Mouse (Mus musculus) liver, embryonic 15.5 days (tissue): ENCODE measurements around the gene AA986860. TPM values are rescaled to one million over a fixed set of nuclear protein-coding genes. Genes with fewer than 3 reads are reported as not detected.

Experiments
- ATAC-seq: fragments of 200-750 bp; cut with Nextera tagmentation; 2 replicates; pipeline ENCODE4 v1.8.0; 2017; ENCODE audit warnings: moderate number of reproducible peaks, mild to moderate bottlenecking, moderate library complexity; ENCODE audit not compliant: insufficient read depth
- H3K27ac ChIP-seq: fragments of 300-500 bp; sonication (generic); replicated peaks from 2 replicates; pipeline ENCODE4 v1.5.1; 2015; ENCODE audit warnings: mild to moderate bottlenecking, inconsistent platforms
- H3K27me3 ChIP-seq: fragments of 300-500 bp; sonication (generic); 2 replicates; pipeline ENCODE4 v1.6.1; 2015; ENCODE audit warnings: mild to moderate bottlenecking, inconsistent platforms
- H3K36me3 ChIP-seq: fragments of 300-500 bp; sonication (generic); replicated peaks from 2 replicates; pipeline ENCODE4 v1.6.1; 2015; ENCODE audit warnings: moderate library complexity, mild to moderate bottlenecking, inconsistent platforms
- H3K4me1 ChIP-seq: fragments of 300-500 bp; sonication (generic); replicated peaks from 2 replicates; pipeline ENCODE4 v1.6.1; 2015; ENCODE audit warnings: inconsistent platforms
- H3K4me2 ChIP-seq: fragments of 300-500 bp; sonication (generic); 2 replicates; pipeline ENCODE4 v1.6.1; 2015; ENCODE audit warnings: moderate library complexity, mild to moderate bottlenecking, inconsistent platforms
- H3K4me3 ChIP-seq: fragments of 300-500 bp; sonication (generic); replicated peaks from 2 replicates; pipeline ENCODE4 v1.5.1; 2015; ENCODE audit warnings: mild to moderate bottlenecking, inconsistent platforms
- H3K9ac ChIP-seq: fragments of 300-500 bp; sonication (generic); 2 replicates; pipeline ENCODE4 v1.6.1; 2015; ENCODE audit warnings: moderate library complexity, mild to moderate bottlenecking, inconsistent platforms
- H3K9me3 ChIP-seq: fragments of 300-500 bp; sonication (generic); replicated peaks from 2 replicates; pipeline ENCODE4 v1.6.1; 2016; ENCODE audit warnings: inconsistent platforms
- WGBS: fragments of 180-500 bp; shearing (Covaris S2); methylation state at CpG from one replicate; pipeline ENCODE4 v1.1.7; 2015; ENCODE audit warnings: mixed read lengths; ENCODE audit not compliant: insufficient replicate concordance; 5-methylcytosine and 5-hydroxymethylcytosine counted together
- polyA plus RNA-seq: library from polyadenylated mRNA; unstranded; fragments of >200 nt; fragmentation: Nextera tagmentation; extraction: Ambion mirVana; gene quantifications from 2 replicates; pipeline ENCODE4 v1.2.1, GENCODE M21; 2015

The AA986860 gene
- polyA plus RNA-seq, 1 experiment from 2014 or later: 7.4 TPM

DNA sequence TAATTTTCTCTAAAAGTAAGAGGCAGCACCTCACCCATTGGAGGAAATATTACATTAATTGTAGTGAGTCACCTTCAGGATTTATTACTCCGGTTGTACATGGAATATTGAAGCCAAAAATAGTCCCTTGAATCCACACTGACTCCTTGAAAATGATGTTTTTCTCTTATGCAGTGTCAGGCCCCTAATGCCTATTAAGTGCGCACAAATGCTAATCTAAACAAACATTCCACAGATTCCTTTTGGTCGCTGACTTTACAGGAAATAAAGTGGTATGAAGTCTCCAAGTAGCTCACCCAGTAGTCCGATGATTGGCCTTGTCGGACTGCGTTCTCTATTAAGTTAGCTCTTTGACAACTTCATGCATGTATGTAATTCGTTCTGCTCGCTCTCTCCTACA, 3.1 kb downstream of the AA986860 start:
- H3K9me3 ChIP-seq: no peaks in the 10 kb centered on the region
- H3K27ac ChIP-seq: peak overlapping the region; percentile 89; the same call in 1 of the 2 replicates
- 0 out of 2 replicates have a peak overlapping the region, but pooled peaks have one; percentile 64 for H3K4me3 ChIP-seq
- H3K9ac ChIP-seq: 0 out of 2 replicates have a peak overlapping the region, but pooled peaks have one; percentile 10
- 82% methylated on average over 8 of the region's 8 CpGs for WGBS
- no peaks in the 10 kb centered on the region for H3K27me3 ChIP-seq
- H3K4me2 ChIP-seq: peak overlapping the region; percentile 80
- H3K4me1 ChIP-seq: peaks cover 96% of the 10 kb centered on the region
- ATAC-seq: no peak
- H3K36me3 ChIP-seq: peaks cover 17% of the 10 kb centered on the region

GRCm38 (mm10) chr1:130737411-130737881, 5.7 kb downstream of the AA986860 start:
- no peak for ATAC-seq
- WGBS: 53% methylated on average over 11 of the region's 11 CpGs
- H3K27ac ChIP-seq: peak overlapping the region; percentile 99
- H3K4me2 ChIP-seq: peak overlapping the region; percentile 79
- H3K9ac ChIP-seq: no peak overlapping the region
- no peak overlapping the region for H3K4me3 ChIP-seq
- peaks cover 96% of the 10 kb centered on the region for H3K4me1 ChIP-seq
- no peaks in the 10 kb centered on the region for H3K27me3 ChIP-seq
- peaks cover 19% of the 10 kb centered on the region for H3K36me3 ChIP-seq
- no peaks in the 10 kb centered on the region for H3K9me3 ChIP-seq

- 88% methylated on average over 7 of the region's 7 CpGs for WGBS
- Histone ChIP-seq H3K27ac (peak overlapping the region; percentile 99), H3K9me3 (no peaks in the 10 kb centered on the region), H3K36me3 (peaks cover 24% of the 10 kb centered on the region), H3K27me3 (no peaks in the 10 kb centered on the region), H3K4me2 (peak overlapping the region; percentile 79), H3K4me3 (no peak overlapping the region), H3K4me1 (peaks cover 96% of the 10 kb centered on the region), H3K9ac (no peak overlapping the region)
- ATAC-seq: no peak
These were observed 6.1 kb downstream of the AA986860 start for GRCm38 (mm10) chr1:130737916-130738315.

DNA sequence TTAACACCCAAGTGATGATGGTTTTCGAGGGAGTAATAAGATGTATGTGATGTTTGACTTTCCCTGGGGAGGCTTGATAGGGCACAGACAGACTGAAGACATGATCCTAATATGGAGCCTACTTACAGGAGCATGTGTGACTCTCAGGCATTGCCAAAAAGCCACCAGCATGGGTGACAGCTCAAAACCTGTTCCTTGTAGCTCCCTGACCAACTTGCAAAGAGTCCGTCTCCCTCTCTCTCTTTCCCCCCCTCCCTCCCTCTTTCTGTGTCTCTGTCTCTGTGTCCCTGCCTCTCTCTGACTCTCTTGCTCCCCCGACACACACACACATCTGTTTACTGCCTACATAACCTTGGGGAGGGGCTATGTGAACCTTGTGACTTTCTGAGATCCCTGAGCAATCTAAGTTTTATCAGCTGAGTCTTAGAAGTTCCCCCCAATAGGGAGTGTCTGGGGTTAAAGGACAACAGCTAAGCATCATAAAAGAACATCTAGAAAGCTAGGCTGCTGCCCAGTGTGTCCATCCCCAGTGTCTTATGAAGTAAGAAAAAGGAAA, 6.9 kb downstream of the AA986860 start:
- Histone ChIP-seq H3K36me3 (peaks cover 31% of the 10 kb centered on the region), H3K27me3 (no peaks in the 10 kb centered on the region), H3K4me2 (peak overlapping the region; percentile 79), H3K9ac (peak overlapping the region; percentile 19; the same call in 1 of the 2 replicates), H3K4me3 (peak overlapping the region; percentile 60), H3K4me1 (peaks cover 96% of the 10 kb centered on the region), H3K27ac (peak overlapping the region; percentile 99), H3K9me3 (no peaks in the 10 kb centered on the region)
- 61% methylated on average over 3 of the region's 3 CpGs for WGBS
- ATAC-seq: no peak

DNA sequence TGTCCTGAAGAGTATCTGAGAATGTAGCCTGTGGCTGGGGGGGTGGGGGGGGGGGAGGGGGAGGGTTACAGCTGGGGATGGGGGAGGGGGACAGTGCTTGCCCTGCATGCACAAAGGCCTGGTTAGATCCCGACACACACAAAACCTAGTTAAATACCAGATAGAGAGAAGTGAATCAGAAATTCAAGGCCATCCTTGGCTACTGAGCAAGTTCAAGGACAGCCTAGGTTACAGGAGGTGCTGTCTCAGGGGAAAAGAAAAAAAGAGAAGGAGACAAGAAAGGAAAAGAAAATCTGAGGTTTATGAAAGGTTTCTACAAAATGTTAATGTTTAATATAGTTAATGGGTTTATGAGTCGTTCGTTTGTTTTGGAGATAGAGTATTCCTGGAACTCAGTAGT, 7.9 kb downstream of the AA986860 start:
- Histone ChIP-seq H3K4me1 (peaks cover 96% of the 10 kb centered on the region), H3K4me2 (peak overlapping the region; percentile 79), H3K36me3 (peaks cover 33% of the 10 kb centered on the region), H3K9ac (peak overlapping the region; percentile 79; the same call in 1 of the 2 replicates), H3K27ac (peak overlapping the region; percentile 99), H3K9me3 (no peaks in the 10 kb centered on the region), H3K27me3 (no peaks in the 10 kb centered on the region), H3K4me3 (peak overlapping the region; percentile 60)
- ATAC-seq: no peak
- WGBS: 27% methylated on average over 3 of the region's 3 CpGs

GRCm38 (mm10) chr1:130740227-130740648, 8.5 kb downstream of the AA986860 start:
- Histone ChIP-seq H3K36me3 (peaks cover 33% of the 10 kb centered on the region), H3K27me3 (no peaks in the 10 kb centered on the region), H3K27ac (peak overlapping the region; percentile 99), H3K4me3 (peak overlapping the region; percentile 60), H3K9me3 (no peaks in the 10 kb centered on the region), H3K9ac (peak overlapping the region; percentile 79), H3K4me1 (peaks cover 96% of the 10 kb centered on the region), H3K4me2 (peak overlapping the region; percentile 79)
- no peak for ATAC-seq
- WGBS: 31% methylated on average over 4 of the region's 4 CpGs

DNA sequence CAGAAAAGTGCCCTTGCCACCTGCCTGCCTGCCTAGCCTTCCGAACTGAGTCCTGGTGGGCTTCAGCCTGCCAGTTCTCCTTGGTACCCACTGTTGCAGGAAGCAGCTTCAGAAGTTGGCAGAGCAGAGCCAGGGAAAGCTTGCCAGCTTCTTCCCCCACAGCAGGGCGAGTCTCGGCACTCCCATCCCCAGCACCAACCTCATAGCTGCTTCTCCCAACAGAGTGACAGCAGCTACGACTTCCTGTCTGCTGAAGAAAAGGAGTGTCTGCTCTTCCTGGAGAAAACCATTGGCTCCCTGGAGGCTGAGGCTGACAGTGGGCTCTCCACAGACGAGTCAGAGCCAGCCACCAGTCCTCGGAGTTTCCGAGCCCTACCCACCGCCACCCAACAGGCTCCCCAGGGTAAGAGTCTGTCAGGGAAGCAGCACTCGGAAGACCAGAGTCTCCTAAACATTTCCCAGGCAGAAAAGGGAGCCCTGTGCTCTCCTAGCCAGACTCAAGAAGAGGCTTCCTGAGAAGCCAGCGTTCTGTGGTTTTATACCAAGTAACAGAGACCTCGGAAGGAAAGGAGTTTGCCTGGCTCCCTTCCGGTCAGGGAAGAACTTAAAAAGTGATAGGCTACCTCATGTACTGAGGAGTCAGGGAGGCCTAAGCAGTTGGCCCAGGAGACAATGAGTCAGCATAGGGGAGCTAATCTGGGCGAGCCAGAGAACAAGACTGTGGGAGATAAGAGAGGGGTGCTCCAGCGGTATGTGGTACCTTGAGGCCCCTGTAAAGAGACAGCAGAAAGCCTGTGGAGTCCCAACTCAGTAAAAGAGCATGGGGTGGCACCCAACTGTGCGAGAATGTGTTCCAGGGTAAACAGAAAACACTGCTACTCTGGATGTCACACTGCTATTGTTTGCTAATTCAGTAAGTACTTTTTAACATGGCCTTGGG, 9.3 kb downstream of the AA986860 start:
- H3K4me3 ChIP-seq: peak overlapping the region; percentile 60
- 13% methylated on average over 15 of the region's 15 CpGs for WGBS
- peaks cover 33% of the 10 kb centered on the region for H3K36me3 ChIP-seq
- ATAC-seq: peak; percentile 98
- peak overlapping the region; percentile 79 for H3K4me2 ChIP-seq
- peak overlapping the region; percentile 79 for H3K9ac ChIP-seq
- H3K27me3 ChIP-seq: no peaks in the 10 kb centered on the region
- H3K4me1 ChIP-seq: peaks cover 96% of the 10 kb centered on the region
- H3K27ac ChIP-seq: peak overlapping the region; percentile 99
- H3K9me3 ChIP-seq: no peaks in the 10 kb centered on the region

DNA sequence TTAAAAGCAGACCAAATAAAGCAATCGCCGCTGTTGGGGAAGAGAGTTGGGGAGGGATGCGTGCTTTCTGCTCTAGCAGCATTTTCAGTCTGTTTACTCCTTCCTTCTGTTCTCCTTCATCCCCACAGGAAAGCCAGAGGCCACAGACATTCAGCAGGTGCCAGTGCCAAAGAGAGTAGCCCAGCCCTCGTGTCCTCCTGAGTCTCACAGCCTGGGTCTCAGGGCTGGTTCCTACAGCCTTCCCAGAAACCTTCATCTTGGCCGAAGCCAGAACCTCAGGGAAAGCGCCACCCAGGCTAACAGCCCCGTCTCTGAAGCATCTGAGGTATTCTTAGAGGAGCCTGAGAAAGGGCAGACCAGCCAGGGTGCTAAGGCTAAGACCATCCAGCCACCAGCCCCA, 10.4 kb downstream of the AA986860 start:
- Histone ChIP-seq H3K4me3 (no peak overlapping the region), H3K4me1 (peaks cover 97% of the 10 kb centered on the region), H3K9me3 (no peaks in the 10 kb centered on the region), H3K36me3 (peaks cover 30% of the 10 kb centered on the region), H3K27me3 (no peaks in the 10 kb centered on the region), H3K4me2 (peak overlapping the region; percentile 79), H3K27ac (peak overlapping the region; percentile 99), H3K9ac (peak overlapping the region; percentile 58)
- 72% methylated on average over 7 of the region's 7 CpGs for WGBS
- no peak for ATAC-seq

DNA sequence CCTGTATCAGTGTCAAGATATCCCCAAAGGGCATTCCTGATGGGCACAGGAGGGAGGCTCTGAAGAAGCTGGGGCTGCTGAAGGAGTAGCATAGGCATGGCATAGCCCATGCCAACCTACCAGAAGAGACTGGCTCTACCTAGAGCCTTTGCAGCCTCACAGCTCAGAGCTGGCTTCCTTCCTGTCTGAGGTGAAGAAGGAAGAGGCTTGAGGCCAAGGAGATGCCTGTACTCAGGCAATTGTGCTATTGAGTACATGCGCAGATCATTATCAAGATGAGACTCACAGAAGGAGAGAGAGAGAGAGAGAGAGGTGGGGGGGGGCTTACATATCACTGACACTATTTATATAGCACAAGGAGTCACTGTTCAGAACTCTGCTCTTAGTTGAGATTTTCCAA, 12.0 kb downstream of the AA986860 start:
- peak overlapping the region; percentile 99 for H3K27ac ChIP-seq
- peaks cover 86% of the 10 kb centered on the region for H3K4me1 ChIP-seq
- WGBS: 38% methylated on average over 1 of the region's 1 CpGs
- H3K4me2 ChIP-seq: peak overlapping the region; percentile 43
- H3K36me3 ChIP-seq: peaks cover 17% of the 10 kb centered on the region
- no peaks in the 10 kb centered on the region for H3K9me3 ChIP-seq
- H3K4me3 ChIP-seq: no peak overlapping the region
- H3K9ac ChIP-seq: peak overlapping the region; percentile 41
- no peaks in the 10 kb centered on the region for H3K27me3 ChIP-seq
- no peak for ATAC-seq

DNA sequence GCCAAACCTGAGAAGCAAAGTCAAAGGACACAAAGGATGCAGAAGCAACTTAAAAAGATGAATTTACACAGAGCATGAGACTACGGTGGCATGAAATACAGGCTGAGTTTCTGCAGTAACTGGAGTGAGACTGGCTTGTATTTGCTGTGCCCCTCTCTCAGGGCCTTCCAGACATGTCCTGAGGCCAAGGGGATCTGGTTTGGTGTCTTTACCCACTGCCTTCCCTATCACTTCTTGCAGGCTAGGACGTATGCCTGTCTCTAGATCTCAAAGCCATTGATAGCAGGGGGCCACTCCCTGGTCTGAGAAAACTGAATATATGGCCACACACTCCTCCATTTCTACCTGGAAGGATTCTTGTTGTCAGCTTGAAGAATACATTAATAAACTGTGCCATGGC, 12.4 kb downstream of the AA986860 start:
- Histone ChIP-seq H3K9me3 (no peaks in the 10 kb centered on the region), H3K4me3 (peak overlapping the region; percentile 6), H3K9ac (peak overlapping the region; percentile 41), H3K4me1 (peaks cover 82% of the 10 kb centered on the region), H3K4me2 (peak overlapping the region; percentile 43), H3K27me3 (no peaks in the 10 kb centered on the region), H3K27ac (peak overlapping the region; percentile 99), H3K36me3 (peaks cover 17% of the 10 kb centered on the region)
- ATAC-seq: peak; percentile 33
- WGBS: 27% methylated on average over 2 of the region's 2 CpGs

- Histone ChIP-seq H3K36me3 (peaks cover 17% of the 10 kb centered on the region), H3K9ac (no peak overlapping the region), H3K4me3 (no peak overlapping the region), H3K4me1 (peaks cover 75% of the 10 kb centered on the region), H3K27ac (peak overlapping the region; percentile 99), H3K4me2 (peak overlapping the region; percentile 43; the same call in 1 of the 2 replicates), H3K9me3 (no peaks in the 10 kb centered on the region), H3K27me3 (no peaks in the 10 kb centered on the region)
- 76% methylated on average over 5 of the region's 5 CpGs for WGBS
- ATAC-seq: no peak
These were observed 13.2 kb downstream of the AA986860 start for GRCm38 (mm10) chr1:130744961-130745360.
